Mouse (Mus musculus): ENCODE results near the gene Sh3pxd2a.

The Sh3pxd2a gene

DNA sequence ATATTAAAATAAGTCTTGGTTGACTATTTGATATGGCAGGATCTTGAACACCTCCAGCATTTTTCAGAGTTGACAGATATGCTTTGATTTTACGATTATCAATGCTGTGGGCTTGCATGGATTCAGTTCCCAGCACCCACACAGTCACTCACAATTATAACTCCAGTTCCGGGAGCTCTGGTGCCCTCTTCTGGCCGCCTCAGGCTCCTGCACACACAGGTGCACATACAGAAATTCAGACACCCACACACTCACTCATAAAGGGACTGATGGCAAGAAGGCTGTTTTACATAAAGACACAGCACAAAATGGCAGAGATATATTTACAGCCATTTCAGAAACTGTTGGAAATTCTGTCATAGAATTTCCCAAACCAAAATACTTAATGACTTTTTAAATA lies 25.0 kb upstream of the Sh3pxd2a start:
- DNase-seq, result no peak

- no peak for DNase-seq
Measured at GRCm38 (mm10) chr19:47488250-47488649, 24.0 kb upstream of the Sh3pxd2a start.

- no peak for DNase-seq
Measured at GRCm38 (mm10) chr19:47487572-47487971, 23.4 kb upstream of the Sh3pxd2a start.

DNA sequence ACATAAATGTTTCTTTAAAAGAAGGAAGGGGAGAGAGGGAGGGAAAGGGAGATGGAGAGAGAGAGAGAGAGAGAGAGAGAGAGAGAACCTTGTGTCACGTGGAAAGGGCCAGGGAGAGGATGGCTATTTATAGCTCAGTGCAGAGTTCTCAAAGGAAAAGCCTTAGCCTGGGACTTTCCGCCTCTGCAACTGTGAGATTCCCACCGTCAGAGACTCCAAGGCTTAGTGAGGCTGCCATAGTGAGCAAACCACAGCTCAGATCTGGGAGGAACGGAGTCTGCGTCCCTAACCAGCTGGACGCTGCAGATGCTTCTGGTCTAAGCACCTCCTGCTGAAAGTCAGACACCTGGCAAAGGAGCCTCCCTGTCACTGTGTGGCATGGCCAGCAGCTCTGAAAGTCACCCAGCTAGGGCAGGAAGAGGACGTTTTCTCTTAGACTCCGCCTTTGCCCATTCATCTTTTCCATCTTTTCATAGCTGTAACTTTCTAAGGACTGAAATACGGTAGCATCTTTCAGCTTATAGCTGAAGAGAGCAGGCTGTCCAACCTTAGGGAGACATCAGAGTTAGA lies 21.9 kb upstream of the Sh3pxd2a start:
- DNase-seq, result no peak

- no peak for DNase-seq
Measured at GRCm38 (mm10) chr19:47484110-47484509, 19.9 kb upstream of the Sh3pxd2a start.

DNA sequence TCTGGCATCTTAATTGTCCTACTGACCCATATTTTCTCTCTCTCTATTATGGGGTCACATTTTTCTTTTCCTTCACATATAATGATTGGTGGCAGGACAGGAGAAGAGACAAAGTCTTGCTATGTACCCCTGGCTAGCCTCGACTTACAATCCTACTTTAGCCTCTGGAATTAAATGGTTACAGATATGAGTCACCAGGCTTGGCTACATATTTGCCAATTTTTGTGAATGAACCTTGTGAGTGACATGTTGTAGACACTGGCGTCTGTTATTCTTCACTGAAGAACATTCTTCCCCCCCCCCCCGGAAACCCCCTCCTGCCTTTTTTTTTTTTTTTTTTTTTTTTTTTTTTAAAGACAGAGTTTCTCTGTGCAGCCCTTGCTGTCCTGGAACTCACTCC lies 19.1 kb upstream of the Sh3pxd2a start:
- DNase-seq, result no peak

GRCm38 (mm10) chr19:47473453-47473852 lies 9.3 kb upstream of the Sh3pxd2a start:
- no peak for DNase-seq

DNA sequence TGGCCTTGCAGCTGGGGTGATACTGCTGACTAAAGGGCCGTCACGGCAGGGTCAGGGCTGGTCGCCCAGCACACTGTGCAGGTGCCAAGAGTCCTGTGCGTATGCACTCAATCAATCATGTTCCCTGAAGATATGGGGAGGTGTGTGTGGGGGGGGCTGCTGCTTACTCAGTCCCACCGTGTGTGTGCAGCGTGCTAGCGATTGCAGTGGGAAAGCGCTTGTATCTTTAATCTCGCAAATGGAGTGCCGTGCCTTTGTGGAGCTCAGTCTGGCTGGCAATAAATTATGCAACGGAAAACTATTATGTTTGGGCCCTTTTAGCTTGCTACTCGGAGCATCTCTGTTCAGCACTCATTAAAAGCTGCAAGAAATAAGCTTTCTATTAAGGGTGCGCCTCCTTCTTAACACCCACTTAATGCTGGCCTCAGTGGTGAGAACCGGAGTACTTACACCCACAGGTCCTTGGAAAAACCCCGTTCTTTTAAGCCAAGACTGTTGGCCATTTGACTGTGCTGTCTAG lies 8.7 kb upstream of the Sh3pxd2a start:
- no peak for DNase-seq

DNA sequence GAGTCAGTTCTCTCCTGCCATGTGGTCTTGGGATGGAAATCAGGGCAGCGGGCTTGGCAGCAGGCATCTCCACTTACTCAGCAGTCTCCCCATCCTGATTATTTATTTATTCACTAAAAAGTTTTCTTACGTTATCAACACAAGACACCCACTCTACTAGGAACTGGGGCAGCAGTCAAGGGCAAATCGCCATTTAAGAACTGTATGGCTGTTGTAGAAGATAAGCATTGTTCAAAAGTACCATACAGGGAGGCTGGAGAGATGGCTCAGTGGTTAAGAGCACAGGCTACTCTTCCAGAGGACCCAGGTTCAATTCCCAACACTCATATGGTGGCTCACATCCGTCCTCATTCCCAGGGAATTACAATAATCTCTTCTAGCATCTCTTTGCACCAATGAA lies 7.6 kb upstream of the Sh3pxd2a start:
- DNase-seq, result no peak

DNA sequence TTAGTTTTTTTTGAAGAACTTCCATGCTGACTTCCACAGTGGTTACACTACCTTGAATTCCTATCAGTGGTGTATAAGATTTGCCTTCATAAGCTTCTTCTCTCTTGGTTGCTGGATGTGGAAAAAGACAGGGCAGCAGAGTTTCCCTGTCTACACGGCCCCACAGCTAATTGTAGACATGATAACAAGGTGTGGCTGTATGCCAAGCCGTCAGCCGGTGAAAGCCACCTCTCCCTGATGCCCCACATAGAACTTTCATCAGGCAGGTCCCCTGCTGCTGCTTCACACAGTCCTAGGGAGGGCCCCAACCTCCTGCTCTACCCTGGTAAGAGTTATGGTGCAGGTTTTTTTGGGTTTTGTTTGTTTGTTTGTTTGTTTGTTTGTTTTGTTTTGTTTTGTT lies 4.5 kb upstream of the Sh3pxd2a start:
- DNase-seq, result no peak

GRCm38 (mm10) chr19:47466775-47467174 lies 2.6 kb upstream of the Sh3pxd2a start:
- no peak for DNase-seq

GRCm38 (mm10) chr19:47465467-47465866 lies 1.3 kb upstream of the Sh3pxd2a start:
- DNase-seq, result no peak

GRCm38 (mm10) chr19:47463636-47464303 lies 431 bp downstream of the Sh3pxd2a start:
- DNase-seq, result peak; percentile 20

- DNase-seq, result no peak
Measured at GRCm38 (mm10) chr19:47463206-47463605, 995 bp downstream of the Sh3pxd2a start.

DNA sequence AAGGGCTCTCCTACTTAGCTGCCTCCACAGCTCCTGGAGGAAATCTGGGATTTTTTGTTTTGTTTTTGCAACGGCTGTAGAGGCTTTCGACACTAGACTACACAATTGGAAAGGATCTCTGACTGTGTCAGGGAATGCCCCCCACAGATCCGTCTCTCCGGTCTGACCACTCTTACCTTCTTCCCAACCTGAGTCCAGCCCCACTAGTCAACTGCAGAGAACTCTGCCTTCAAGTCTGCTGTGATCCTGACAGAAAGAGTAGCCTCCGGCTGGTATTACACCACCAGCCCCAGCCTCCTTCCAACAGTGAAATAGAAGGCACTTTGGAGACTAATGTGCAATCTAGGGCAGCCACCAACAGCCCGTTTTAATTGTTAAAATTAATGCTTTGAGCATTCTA lies 1.5 kb downstream of the Sh3pxd2a start:
- DNase-seq, result no peak

GRCm38 (mm10) chr19:47461838-47462237 lies 2.4 kb downstream of the Sh3pxd2a start:
- no peak for DNase-seq

DNA sequence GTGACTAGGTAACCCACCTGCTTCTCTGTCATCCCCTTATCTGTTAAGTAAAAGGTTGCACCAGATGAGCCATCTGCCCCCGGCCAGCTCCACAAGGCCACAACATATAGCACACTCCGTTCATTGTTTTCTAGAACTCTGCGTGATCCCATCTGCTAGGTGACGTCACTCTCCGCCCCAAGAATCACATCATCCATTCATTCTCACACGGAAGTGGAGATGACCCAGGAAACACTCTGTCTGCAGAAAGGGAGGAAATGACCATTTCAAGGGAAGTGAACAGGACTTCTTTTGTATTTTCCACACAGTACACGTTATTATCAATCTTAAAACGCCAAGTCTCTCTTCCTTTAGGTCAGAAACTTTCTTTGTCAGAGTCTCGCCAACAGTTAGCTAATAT lies 2.8 kb downstream of the Sh3pxd2a start:
- DNase-seq, result no peak

DNA sequence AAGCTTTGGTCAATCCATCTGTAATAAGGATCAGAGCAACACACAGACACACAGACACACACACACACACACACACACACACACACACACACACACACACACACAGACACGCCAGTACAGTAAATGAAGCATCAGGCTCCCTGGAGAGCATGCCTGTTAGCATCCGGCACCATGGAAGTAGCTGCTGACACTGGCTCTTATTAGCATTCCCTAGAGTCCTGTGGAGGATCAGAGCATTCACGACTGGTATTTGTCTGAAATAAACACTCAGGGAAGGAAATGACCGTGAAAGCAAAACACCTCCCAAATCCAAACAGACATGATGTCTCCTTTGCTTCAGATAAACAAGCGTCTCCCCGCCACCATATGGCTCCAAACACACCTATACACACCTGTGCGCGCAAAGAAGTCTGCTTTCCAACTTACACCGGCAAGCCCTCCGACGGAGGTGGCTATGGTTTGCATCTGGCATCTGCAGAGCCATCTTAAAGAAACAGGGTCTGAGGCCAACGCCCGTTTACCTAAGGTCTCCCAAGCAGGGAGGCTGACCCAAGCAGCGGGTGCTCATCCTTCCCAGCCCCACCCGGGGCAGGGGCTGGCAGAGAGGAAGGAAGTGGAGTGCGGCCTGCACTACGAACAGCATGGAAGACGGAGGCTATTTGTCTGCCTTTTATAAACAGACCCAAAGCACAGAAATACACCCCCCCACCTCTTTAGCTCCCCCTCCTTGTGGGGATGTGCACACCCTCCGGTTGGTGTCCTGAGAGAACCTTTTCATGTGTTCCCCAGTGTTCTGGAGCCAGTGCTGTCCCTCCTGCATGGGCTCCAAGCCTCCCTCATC lies 3.9 kb downstream of the Sh3pxd2a start:
- no peak for DNase-seq

DNA sequence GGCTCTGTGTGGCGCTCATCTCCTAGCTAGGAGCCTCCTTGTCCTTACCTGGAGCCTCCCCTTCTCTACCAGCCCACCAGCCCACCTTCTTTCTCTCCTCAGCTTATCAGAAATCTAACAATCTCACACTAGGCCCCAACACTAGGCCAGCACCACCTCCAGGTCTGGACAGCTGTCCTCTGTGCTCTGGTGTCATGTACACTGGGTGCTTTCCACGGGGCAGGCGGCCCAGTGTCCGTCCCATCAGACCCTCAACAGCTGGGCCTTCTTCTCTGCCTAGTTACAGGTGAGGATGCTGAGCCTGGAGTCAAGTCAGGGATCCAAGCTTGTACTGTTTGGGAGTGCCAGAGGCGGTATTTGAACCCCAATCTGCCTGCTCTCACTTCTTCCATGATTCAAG lies 5.0 kb downstream of the Sh3pxd2a start:
- no peak for DNase-seq

DNA sequence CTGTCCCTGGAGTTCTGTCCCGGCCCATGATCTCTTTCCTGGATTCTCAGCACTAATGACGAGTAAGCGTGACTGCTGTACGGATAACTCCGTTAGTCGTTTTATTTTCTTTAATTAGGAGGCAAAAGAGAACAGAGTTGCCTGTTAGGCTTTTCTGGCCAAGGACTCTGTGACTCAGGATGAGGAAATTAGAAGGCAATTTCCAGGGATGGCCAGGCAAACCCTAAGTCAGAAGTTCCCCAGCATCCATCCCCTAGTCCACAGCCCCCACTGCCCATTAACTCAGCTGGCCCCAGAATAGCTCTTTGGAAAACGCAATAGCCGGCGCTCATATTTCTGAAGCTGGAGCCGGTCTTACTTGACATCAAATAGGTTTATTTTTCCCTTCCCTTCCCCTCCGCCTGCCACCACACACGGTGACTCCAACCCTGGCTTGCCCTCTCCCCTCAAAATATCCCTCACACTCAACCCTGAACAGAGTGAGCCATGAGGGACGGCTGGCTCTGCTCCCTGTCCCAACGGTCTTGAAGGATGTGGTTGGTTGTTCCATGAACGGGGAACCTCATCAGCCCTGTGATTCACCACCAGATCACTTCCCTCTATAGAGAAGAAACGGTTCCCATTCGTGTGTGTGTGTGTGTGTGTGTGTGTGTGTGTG lies 5.6 kb downstream of the Sh3pxd2a start:
- no peak for DNase-seq

DNA sequence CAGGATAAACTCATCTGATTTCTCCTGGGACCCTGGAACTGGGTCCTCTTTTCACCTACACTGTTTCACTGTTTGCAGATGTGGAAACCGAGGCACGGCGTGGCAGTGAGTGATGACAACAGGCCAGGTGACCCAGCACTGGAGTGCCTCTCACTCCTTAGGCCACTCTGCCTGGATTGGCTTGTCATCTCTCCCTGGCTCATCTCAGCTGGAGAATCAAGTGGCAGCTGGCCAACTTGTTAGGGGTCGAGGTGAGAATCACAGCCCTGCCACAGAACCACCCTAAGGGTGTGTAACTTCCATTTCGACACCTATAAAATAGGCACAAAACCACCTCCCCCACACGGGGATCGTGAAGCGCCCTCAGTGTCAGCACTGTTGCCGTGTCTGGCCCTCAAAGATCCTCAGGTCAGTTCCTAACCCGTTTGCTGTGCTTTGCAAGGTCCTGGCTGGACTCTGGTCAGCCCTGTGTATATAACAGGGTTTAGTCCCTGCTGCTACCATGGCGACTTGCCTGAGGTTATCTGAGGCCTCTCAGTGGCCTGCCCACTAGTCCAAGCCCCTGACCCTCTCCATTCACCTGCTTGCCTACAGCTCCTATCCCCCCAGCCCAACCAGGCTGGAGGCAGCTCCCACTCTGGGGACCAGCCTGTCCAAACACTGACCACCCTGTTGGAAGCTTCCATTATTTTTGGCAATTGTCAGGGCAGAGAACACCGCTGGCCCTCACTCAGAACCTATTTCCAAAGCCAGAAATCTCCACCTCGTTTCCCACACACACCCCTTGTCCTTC lies 6.3 kb downstream of the Sh3pxd2a start:
- DNase-seq, result no peak

DNA sequence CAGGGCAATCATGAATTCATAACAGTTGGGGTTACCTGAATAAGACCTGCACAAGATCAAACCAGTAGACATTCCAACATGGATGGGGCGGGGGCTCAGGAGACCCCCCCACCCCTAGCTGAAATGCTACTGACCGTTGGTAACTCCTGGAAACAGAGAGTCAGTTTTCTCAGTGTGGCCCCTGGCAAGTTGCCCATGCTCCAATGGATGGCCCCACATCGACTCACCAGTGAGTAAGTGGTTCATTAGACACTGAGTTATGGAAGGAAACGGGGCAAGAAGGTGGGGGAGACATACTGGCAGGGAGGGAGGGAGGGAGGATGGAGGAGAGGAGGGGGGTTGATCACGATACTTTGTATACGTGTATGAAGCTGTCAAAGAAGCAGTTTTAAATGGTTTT lies 8.2 kb downstream of the Sh3pxd2a start:
- no peak for DNase-seq
